ENCODE assay signal across 9 mouse cellular contexts in the genomic region with DNA sequence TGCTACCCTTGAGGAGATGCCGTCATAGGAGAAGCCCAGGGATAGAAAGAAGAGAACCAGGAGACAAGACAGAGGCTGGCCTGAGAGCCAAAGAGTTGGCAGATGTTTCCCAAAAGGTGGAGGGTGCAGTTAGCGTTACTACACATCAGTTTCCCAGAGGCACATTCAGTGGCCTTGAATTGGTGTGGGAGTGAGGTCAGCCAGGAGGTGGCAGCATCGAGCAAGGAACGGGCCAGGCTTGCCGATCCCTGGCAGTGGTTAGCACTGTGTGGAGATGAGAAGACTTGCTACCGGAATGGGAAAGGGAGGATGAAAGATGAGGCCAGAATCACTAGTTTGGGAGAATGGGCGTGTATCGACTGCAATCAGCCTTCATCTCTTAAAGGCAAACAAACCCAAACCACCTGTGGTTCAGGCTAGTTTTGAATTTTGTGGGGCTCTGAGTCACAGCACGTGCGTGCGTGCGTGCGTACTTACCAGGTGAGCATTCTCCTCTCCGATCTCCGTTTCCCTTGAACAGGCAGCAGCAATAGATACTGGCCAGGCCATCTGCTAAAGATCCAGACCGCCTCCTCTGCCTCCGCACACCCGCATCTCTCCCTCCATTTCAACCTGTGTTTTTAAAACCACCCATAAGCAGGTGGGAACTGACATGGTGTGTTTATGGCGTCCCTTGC. TPM values are rescaled to one million over a fixed set of nuclear protein-coding genes. Genes with fewer than 3 reads are reported as not detected.
DNase-seq lines count a peak whose midpoint lies in the region; ATAC-seq and TF ChIP-seq lines count a peak whose summit lies in the region.
"Had no signal": no experiment of that assay in that cellular context is flagged by ENCODE, and none has a peak within 500 bp of the region (broad histone marks: within the 10 kb centered on the region; RNA-seq: fewer than 3 reads in every experiment).

No protein-coding gene starts in this region.

- TF ChIP-seq CTCF in ES-Bruce4 (IDR thresholded peaks at IDR 0.05; ENCODE audit: low read depth, low read length) = peak; percentile 98

- TF ChIP-seq POLR2A in ES-Bruce4 (IDR thresholded peaks at IDR 0.05; ENCODE audit: insufficient read depth, low read length) = no peak

- no peaks in the 10 kb centered on the region for H3K4me1 ChIP-seq in ES-Bruce4 (ENCODE audit: control insufficient read depth, insufficient read depth, low read length)
- H3K4me1 ChIP-seq in forebrain, embryonic 11.5 days (replicated peaks; ENCODE audit: control insufficient read depth, insufficient read depth, low read length) = no peaks in the 10 kb centered on the region
- no peaks in the 10 kb centered on the region for H3K4me1 ChIP-seq in lung, embryonic 15.5 days

- peak overlapping the region; percentile 37 for H3K4me3 ChIP-seq in ES-Bruce4 (ENCODE audit: low read depth, low read length)
- H3K4me3 ChIP-seq in forebrain, embryonic 11.5 days (ENCODE audit: low read depth, low read length) = no peak overlapping the region
- H3K4me3 ChIP-seq in lung, embryonic 15.5 days = no peak overlapping the region
- H3K4me3 ChIP-seq: heart, embryonic 15.5 days had no signal

- no peak overlapping the region for H3K27ac ChIP-seq in ES-Bruce4 (ENCODE audit: insufficient read depth, low read length)
- H3K27ac ChIP-seq in forebrain, embryonic 11.5 days (ENCODE audit: low read depth, low read length) = no peak overlapping the region
- no peak overlapping the region for H3K27ac ChIP-seq in lung, embryonic 15.5 days
- H3K27ac ChIP-seq: heart, embryonic 15.5 days had no signal

- H3K27me3 ChIP-seq in ES-Bruce4 (ENCODE audit: control insufficient read depth, insufficient read depth, low read length, poor library complexity, severe bottlenecking) = no peaks in the 10 kb centered on the region
- H3K27me3 ChIP-seq in forebrain, embryonic 11.5 days (ENCODE audit: control insufficient read depth, insufficient read depth, low read length) = no peaks in the 10 kb centered on the region
- H3K27me3 ChIP-seq in lung, embryonic 15.5 days = no peaks in the 10 kb centered on the region

- intact Hi-C loops in heart, postnatal 36 days (cut with DNase I) = loop anchor here (1.0 kb wide), 1 partner anchor 79 kb away; no protein-coding TSS in a partner anchor

- no peaks in the 10 kb centered on the region for H3K36me3 ChIP-seq in ES-Bruce4 (ENCODE audit: control insufficient read depth, insufficient read depth, low read length, poor library complexity, severe bottlenecking)
- no peaks in the 10 kb centered on the region for H3K36me3 ChIP-seq in forebrain, embryonic 11.5 days (ENCODE audit: control insufficient read depth, insufficient read depth, low read length)
- H3K36me3 ChIP-seq in lung, embryonic 15.5 days = no peaks in the 10 kb centered on the region
- H3K36me3 ChIP-seq: heart, embryonic 15.5 days had no signal

- peak; percentile 49 for DNase-seq in c-Kit-positive CD71-negative TER-119-negative erythroid progenitor cells, embryonic 14.5 days (ENCODE audit: low read depth)
- peak; percentile 90 for DNase-seq in forebrain, embryonic 11.5 days (ENCODE audit: low spot score)
- peak; percentile 79 to 87 for DNase-seq in heart, postnatal 36 days
- peak; percentile 68 to 86 for DNase-seq in layer of hippocampus, adult 8-10 months (ENCODE audit: low spot score in 2 of 2)
- DNase-seq in ovary, postnatal 36 days (ENCODE audit: low spot score) = peak; percentile 82
- DNase-seq in thymus, postnatal 10 days (ENCODE audit: low spot score in 2 of 2) = peak; percentile 42 to 80

- WGBS in forebrain, embryonic 11.5 days = 52% methylated on average over 19 of the region's 19 CpGs
- 45% methylated on average over 19 of the region's 19 CpGs for WGBS in lung, embryonic 15.5 days

- TF ChIP-seq EP300 in ES-Bruce4 (IDR thresholded peaks at IDR 0.05; ENCODE audit: insufficient read depth, low read depth, low read length) = no peak

- no peak overlapping the region; the same call in 1 of the 2 replicates for H3K9ac ChIP-seq in ES-Bruce4 (ENCODE audit: low read depth, poor library complexity, severe bottlenecking)
- H3K9ac ChIP-seq in forebrain, embryonic 11.5 days (ENCODE audit: low read length) = no peak overlapping the region
- no peak overlapping the region for H3K9ac ChIP-seq in lung, embryonic 15.5 days
- H3K9ac ChIP-seq: heart, embryonic 15.5 days had no signal

- no peak overlapping the region for H3K4me2 ChIP-seq in forebrain, embryonic 11.5 days (ENCODE audit: low read depth, low read length, severe bottlenecking)
- H3K4me2 ChIP-seq in lung, embryonic 15.5 days = no peak overlapping the region
- H3K4me2 ChIP-seq: heart, embryonic 15.5 days had no signal

- peak; percentile 58; the same call in 1 of the 2 replicates for ATAC-seq in forebrain, embryonic 11.5 days (replicated peaks; ENCODE audit: low FRiP score)
- ATAC-seq in lung, embryonic 15.5 days (ENCODE audit: borderline replicate concordance, extremely low read depth, low FRiP score, low TSS enrichment) = peak; percentile 47; the same call in 1 of the 2 replicates

- no peaks in the 10 kb centered on the region for H3K9me3 ChIP-seq in ES-Bruce4 (replicated peaks; ENCODE audit: control insufficient read depth, insufficient read depth, low read length, poor library complexity, severe bottlenecking)
- no peaks in the 10 kb centered on the region for H3K9me3 ChIP-seq in forebrain, embryonic 11.5 days (ENCODE audit: control insufficient read depth, low read length)
- H3K9me3 ChIP-seq in lung, embryonic 15.5 days = no peaks in the 10 kb centered on the region
- H3K9me3 ChIP-seq: heart, embryonic 15.5 days had no signal

RNA-seq across cellular contexts. Expression of a gene that starts 29.5 kb away (rescaled TPM):
- polyA plus RNA-seq in ES-Bruce4 (2011; ENCODE audit: insufficient read depth, insufficient read length, low read depth, missing spikeins) = 1.2 and 1.6 TPM in 2 replicates
- 0.25 TPM in 1 of 2 replicates, not detected in the other for polyA plus RNA-seq in forebrain, embryonic 11.5 days (2014; fragmentation: Nextera tagmentation; extraction: Ambion mirVana)
- total RNA-seq in heart, postnatal 36 days (2021) = 1,000 to 10,000 TPM; 8,733 to 8,759 TPM
- 1 to 10 TPM; 2.7 to 6.2 (median 3.1) TPM for total RNA-seq in layer of hippocampus, adult 8-10 months (2022)
- polyA plus RNA-seq in lung, embryonic 15.5 days (2015; fragmentation: Nextera tagmentation; extraction: Ambion mirVana) = 158 and 190 TPM in 2 replicates

RNA-seq across cellular contexts. Expression of a gene that starts 47.3 kb away (rescaled TPM):
- polyA plus RNA-seq in ES-Bruce4 (2011; ENCODE audit: insufficient read depth, insufficient read length, low read depth, missing spikeins) = 20.5 and 25.1 TPM in 2 replicates
- 0.47 and 0.65 TPM in 2 replicates for polyA plus RNA-seq in forebrain, embryonic 11.5 days (2014; fragmentation: Nextera tagmentation; extraction: Ambion mirVana)
- 1 to 10 TPM; 5.6 to 8.2 TPM for total RNA-seq in heart, postnatal 36 days (2021)
- total RNA-seq in layer of hippocampus, adult 8-10 months (2022) = 1 to 10 TPM; 1.0 to 2.0 (median 1.0) TPM
- polyA plus RNA-seq in lung, embryonic 15.5 days (2015; fragmentation: Nextera tagmentation; extraction: Ambion mirVana) = 14.9 and 17.0 TPM in 2 replicates

RNA-seq across cellular contexts. Expression of a gene that starts 53.4 kb away (rescaled TPM):
- polyA plus RNA-seq in ES-Bruce4 (2011; ENCODE audit: insufficient read depth, insufficient read length, low read depth, missing spikeins) = not detected in 2 replicates
- 0.11 TPM in 1 of 2 replicates, not detected in the other for polyA plus RNA-seq in forebrain, embryonic 11.5 days (2014; fragmentation: Nextera tagmentation; extraction: Ambion mirVana)
- total RNA-seq in heart, postnatal 36 days (2021) = not detected
- total RNA-seq in layer of hippocampus, adult 8-10 months (2022) = not detected
- polyA plus RNA-seq in lung, embryonic 15.5 days (2015; fragmentation: Nextera tagmentation; extraction: Ambion mirVana) = 0.20 and 0.67 TPM in 2 replicates

Comparison
In these comparisons a context has a peak if more than half of its experiments do, and no peak if none do; other contexts are left out.
1. RNA of a gene that starts 29.5 kb away (polyA plus RNA-seq): 158 to 190 TPM in lung, embryonic 15.5 days; 1.2 to 1.6 TPM in ES-Bruce4 and 0.25 TPM in forebrain, embryonic 11.5 days; every median in the first group is over 10 times any median in the second.
2. Peak in every context shown above with its lines, with median percentiles within 50 percentile points of each other: DNase-seq.